Mouse (Mus musculus) small intestine, adult 2 months (tissue): ENCODE measurements around the gene Pla2g6. TPM values are rescaled to one million over a fixed set of nuclear protein-coding genes. Genes with fewer than 3 reads are reported as not detected.
A peak's percentile ranks its signal among the peaks of the same experiment; 100 is the strongest.

Source experiments
- H3K27ac ChIP-seq: fragments of 200-500 bp; 2 replicates; pipeline ENCODE4 v1.5.1; 2012; ENCODE audit warnings: low read depth, low read length, control low read depth, inconsistent platforms; ENCODE audit not compliant: insufficient read depth
- H3K27me3 ChIP-seq: fragments of 200-500 bp; 2 replicates; pipeline ENCODE4 v1.6.1; 2012; ENCODE audit warnings: mild to moderate bottlenecking, moderate library complexity, low read length, inconsistent platforms; ENCODE audit not compliant: control insufficient read depth, insufficient read depth
- H3K36me3 ChIP-seq: fragments of 200-500 bp; 2 replicates; pipeline ENCODE4 v1.6.1; 2012; ENCODE audit warnings: mild to moderate bottlenecking, low read length, control low read depth, inconsistent platforms; ENCODE audit not compliant: control insufficient read depth, insufficient read depth
- H3K4me1 ChIP-seq: fragments of 200-500 bp; 2 replicates; pipeline ENCODE4 v1.6.1; 2012; ENCODE audit warnings: low read length, inconsistent platforms, mixed read lengths; ENCODE audit not compliant: control insufficient read depth, insufficient read depth, insufficient read length
- H3K4me3 ChIP-seq: fragments of 200-500 bp; 2 replicates; pipeline ENCODE4 v1.5.1; 2012; ENCODE audit warnings: low read depth, mild to moderate bottlenecking, control low read depth, inconsistent platforms, low read length, moderate library complexity
- CTCF ChIP-seq: fragments of 200-500 bp; IDR thresholded peaks from 2 replicates; pipeline ENCODE4 v1.5.1; 2012; ENCODE audit warnings: low read depth, mild to moderate bottlenecking, control low read depth, inconsistent platforms, low read length, moderate library complexity, mixed read lengths; ENCODE audit not compliant: insufficient replicate concordance, insufficient read length; ENCODE audit errors: extremely low read depth
- POLR2A ChIP-seq: fragments of 200-500 bp; IDR thresholded peaks from 2 replicates; pipeline ENCODE4 v1.6.1; 2012; ENCODE audit warnings: low read depth, mild to moderate bottlenecking, control low read depth, inconsistent platforms, low read length, moderate library complexity
- WGBS: fragments of 180-500 bp; shearing (Covaris S2); methylation state at CpG from one replicate; pipeline ENCODE4 v1.1.7; 2018; 5-methylcytosine and 5-hydroxymethylcytosine counted together
- polyA plus RNA-seq: library from polyadenylated mRNA; depleted of rRNA; stranded (reverse); fragments of >200 nt; gene quantifications from 2 replicates; pipeline ENCODE4 v1.2.3, GENCODE M21; 2012

The Pla2g6 gene
- polyA plus RNA-seq, 1 experiment: 40.2 TPM

GRCm38 (mm10) chr15:79322281-79322990 is 5.8 kb downstream of the Pla2g6 start:
- Histone ChIP-seq H3K4me3 (no peak overlapping the region), H3K27ac (peak overlapping the region; percentile 87), H3K36me3 (peaks cover 3% of the 10 kb centered on the region; the same call in 1 of the 2 replicates), H3K4me1 (peaks cover 36% of the 10 kb centered on the region), H3K27me3 (no peaks in the 10 kb centered on the region)
- TF ChIP-seq CTCF: no peak
- TF ChIP-seq POLR2A: no peak
- WGBS: 18% methylated on average over 11 of the region's 11 CpGs

- H3K4me1 ChIP-seq: peaks cover 31% of the 10 kb centered on the region
- peak overlapping the region; percentile 87 for H3K27ac ChIP-seq
- no peak for TF ChIP-seq POLR2A
- TF ChIP-seq CTCF: no peak
- H3K4me3 ChIP-seq: no peak overlapping the region
- H3K27me3 ChIP-seq: no peaks in the 10 kb centered on the region
- 28% methylated on average over 5 of the region's 5 CpGs for WGBS
- H3K36me3 ChIP-seq: peaks cover 8% of the 10 kb centered on the region; the same call in 1 of the 2 replicates
Measured at GRCm38 (mm10) chr15:79321733-79322190, 6.4 kb downstream of the Pla2g6 start.

DNA sequence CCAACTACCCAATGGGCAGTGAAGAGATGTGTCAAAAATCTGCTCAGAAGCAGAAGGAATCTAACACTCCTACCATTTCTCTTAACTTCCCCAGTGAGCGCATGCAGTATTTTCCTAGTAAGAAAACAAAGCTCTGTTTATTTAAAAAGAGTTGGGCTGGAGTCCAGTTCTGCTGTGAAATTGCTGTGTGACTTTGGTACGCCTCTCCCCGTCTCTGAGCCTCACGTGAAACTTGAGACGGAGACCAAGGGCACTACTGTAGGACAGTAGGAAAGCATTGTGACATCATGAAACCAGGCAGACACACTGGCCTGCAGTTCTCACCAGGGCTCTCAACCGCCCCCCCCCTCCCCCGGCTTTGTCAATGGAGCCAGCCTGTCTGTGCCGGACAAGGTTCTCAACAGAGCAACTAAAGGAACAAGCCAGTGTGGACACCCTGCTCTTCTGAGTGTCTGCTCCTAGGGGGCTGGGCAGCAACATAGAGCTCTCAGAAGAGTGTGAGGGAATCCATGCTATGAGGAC is 14.3 kb downstream of the Pla2g6 start:
- Histone ChIP-seq H3K36me3 (peaks cover 15% of the 10 kb centered on the region), H3K4me1 (no peaks in the 10 kb centered on the region), H3K27me3 (no peaks in the 10 kb centered on the region), H3K27ac (no peak overlapping the region), H3K4me3 (no peak overlapping the region)
- 75% methylated on average over 8 of the region's 8 CpGs for WGBS
- no peak for TF ChIP-seq POLR2A
- no peak for TF ChIP-seq CTCF

GRCm38 (mm10) chr15:79307861-79308260 is 20.3 kb downstream of the Pla2g6 start:
- no peaks in the 10 kb centered on the region for H3K4me1 ChIP-seq
- H3K36me3 ChIP-seq: peaks cover 18% of the 10 kb centered on the region
- no peak overlapping the region for H3K4me3 ChIP-seq
- WGBS: 79% methylated on average over 4 of the region's 4 CpGs
- TF ChIP-seq POLR2A (no peak), CTCF (no peak)
- no peak overlapping the region for H3K27ac ChIP-seq
- H3K27me3 ChIP-seq: no peaks in the 10 kb centered on the region

DNA sequence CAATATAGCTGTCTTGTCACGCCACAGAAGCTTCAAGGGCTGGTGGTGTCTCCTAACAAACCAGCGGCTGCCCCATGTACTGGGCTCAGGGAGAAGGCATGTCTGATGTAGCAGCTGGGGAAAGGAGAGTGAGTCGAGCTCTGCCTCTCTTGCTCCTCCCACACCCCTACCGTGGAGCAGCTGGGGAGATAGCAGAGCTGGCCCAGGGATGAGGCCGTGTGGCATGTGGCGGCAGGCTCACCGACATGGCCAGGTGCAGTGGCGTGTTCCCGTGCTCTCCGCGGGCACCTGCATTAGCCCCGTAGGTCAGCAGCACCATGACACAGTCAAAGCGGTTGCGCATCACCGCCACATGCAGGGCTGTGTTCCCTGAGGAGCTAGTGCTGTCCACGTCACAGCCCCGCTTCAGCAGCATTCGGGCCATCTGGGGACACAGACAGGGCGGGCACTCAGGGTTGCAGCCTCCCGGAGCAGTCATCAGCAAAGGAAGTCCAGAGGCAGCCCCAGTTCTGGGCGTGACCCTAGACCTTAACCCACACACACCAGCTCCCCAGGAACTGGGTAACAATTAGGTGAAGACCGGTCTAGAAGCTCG is 22.1 kb downstream of the Pla2g6 start:
- H3K36me3 ChIP-seq: peaks cover 12% of the 10 kb centered on the region
- H3K4me1 ChIP-seq: no peaks in the 10 kb centered on the region
- H3K27me3 ChIP-seq: no peaks in the 10 kb centered on the region
- H3K27ac ChIP-seq: no peak overlapping the region
- TF ChIP-seq POLR2A: no peak
- TF ChIP-seq CTCF: no peak
- no peak overlapping the region for H3K4me3 ChIP-seq
- 81% methylated on average over 23 of the region's 23 CpGs for WGBS

GRCm38 (mm10) chr15:79304832-79305231 is 23.4 kb downstream of the Pla2g6 start:
- WGBS: 84% methylated on average over 4 of the region's 5 CpGs
- Histone ChIP-seq H3K36me3 (peaks cover 12% of the 10 kb centered on the region), H3K4me1 (no peaks in the 10 kb centered on the region), H3K27ac (no peak overlapping the region), H3K27me3 (no peaks in the 10 kb centered on the region), H3K4me3 (no peak overlapping the region)
- TF ChIP-seq CTCF (no peak), POLR2A (no peak)

DNA sequence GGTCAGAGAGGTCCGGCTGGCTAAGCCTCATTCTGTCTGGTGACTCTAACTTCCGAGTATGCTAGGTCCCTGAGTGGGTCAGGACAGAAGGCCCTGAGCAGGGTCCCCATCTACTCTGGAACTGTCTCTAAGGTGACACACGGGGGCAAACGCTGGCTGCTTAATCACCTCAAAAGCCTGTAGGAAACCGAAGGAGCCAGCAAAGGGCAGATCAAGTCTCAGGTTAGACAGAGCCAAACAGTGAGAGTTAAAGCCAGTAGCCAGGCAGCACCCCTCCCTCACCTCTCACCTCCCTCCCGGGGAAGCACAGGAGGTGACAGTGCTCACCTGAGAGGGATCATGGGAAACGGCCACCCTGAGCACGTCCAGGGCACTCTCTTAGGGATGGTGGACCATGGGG is 24.5 kb downstream of the Pla2g6 start:
- Histone ChIP-seq H3K4me3 (no peak overlapping the region), H3K36me3 (peaks cover 12% of the 10 kb centered on the region), H3K4me1 (no peaks in the 10 kb centered on the region), H3K27ac (no peak overlapping the region), H3K27me3 (no peaks in the 10 kb centered on the region)
- TF ChIP-seq CTCF: no peak
- no peak for TF ChIP-seq POLR2A
- WGBS: 93% methylated on average over 8 of the region's 8 CpGs
